Mouse (Mus musculus): ENCODE measurements around the gene Itpr2. TPM values are rescaled to one million over a fixed set of nuclear protein-coding genes. Genes with fewer than 3 reads are reported as not detected.

Itpr2 gene
- polyA plus RNA-seq, 1 experiment from 2014 or later = 3.3 TPM

- DNase-seq (ENCODE audit: low spot score) (no peak), ATAC-seq (replicated peaks; ENCODE audit: insufficient number of reproducible peaks, low FRiP score, low TSS enrichment, low read depth) (no peak)
- Histone ChIP-seq H3K4me2 (ENCODE audit: low read depth, low read length) (no peak overlapping the region), H3K9ac (replicated peaks; ENCODE audit: low read length) (no peak overlapping the region), H3K4me3 (ENCODE audit: low read depth, low read length) (no peak overlapping the region), H3K36me3 (replicated peaks; ENCODE audit: control insufficient read depth, insufficient read depth, low read depth, low read length) (no peaks in the 10 kb centered on the region), H3K9me3 (replicated peaks; ENCODE audit: control insufficient read depth, low read length) (no peaks in the 10 kb centered on the region), H3K27ac (replicated peaks; ENCODE audit: low read depth, low read length) (no peak overlapping the region), H3K27me3 (ENCODE audit: control insufficient read depth, insufficient read depth, low read length) (no peaks in the 10 kb centered on the region), H3K4me1 (ENCODE audit: control insufficient read depth, insufficient read depth, low read length) (no peaks in the 10 kb centered on the region)
- WGBS = 82% methylated on average over 4 of the region's 4 CpGs
Observed at GRCm38 (mm10) chr6:146140966-146141585, 360.9 kb downstream of the Itpr2 start.

GRCm38 (mm10) chr6:146140171-146140570 is 361.9 kb downstream of the Itpr2 start:
- Histone ChIP-seq H3K4me2 (ENCODE audit: low read depth, low read length) (no peak overlapping the region), H3K27ac (replicated peaks; ENCODE audit: low read depth, low read length) (no peak overlapping the region), H3K4me1 (ENCODE audit: control insufficient read depth, insufficient read depth, low read length) (no peaks in the 10 kb centered on the region), H3K9ac (replicated peaks; ENCODE audit: low read length) (no peak overlapping the region), H3K9me3 (replicated peaks; ENCODE audit: control insufficient read depth, low read length) (no peaks in the 10 kb centered on the region), H3K4me3 (ENCODE audit: low read depth, low read length) (no peak overlapping the region), H3K36me3 (replicated peaks; ENCODE audit: control insufficient read depth, insufficient read depth, low read depth, low read length) (no peaks in the 10 kb centered on the region), H3K27me3 (ENCODE audit: control insufficient read depth, insufficient read depth, low read length) (no peaks in the 10 kb centered on the region)
- 90% methylated on average over 6 of the region's 6 CpGs for WGBS
- ATAC-seq (replicated peaks; ENCODE audit: insufficient number of reproducible peaks, low FRiP score, low TSS enrichment, low read depth) (no peak), DNase-seq (ENCODE audit: low spot score) (no peak)

- WGBS = 50% methylated on average over 4 of the region's 4 CpGs
- H3K4me1 ChIP-seq (ENCODE audit: control insufficient read depth, insufficient read depth, low read length) = no peaks in the 10 kb centered on the region
- H3K4me3 ChIP-seq (ENCODE audit: low read depth, low read length) = no peak overlapping the region
- no peaks in the 10 kb centered on the region for H3K36me3 ChIP-seq (replicated peaks; ENCODE audit: control insufficient read depth, insufficient read depth, low read depth, low read length)
- no peaks in the 10 kb centered on the region for H3K9me3 ChIP-seq (replicated peaks; ENCODE audit: control insufficient read depth, low read length)
- ATAC-seq (replicated peaks; ENCODE audit: insufficient number of reproducible peaks, low FRiP score, low TSS enrichment, low read depth) = 0 out of 2 replicates have a peak, but pooled peaks have one; percentile 65
- DNase-seq (ENCODE audit: low spot score) = no peak
- H3K27me3 ChIP-seq (ENCODE audit: control insufficient read depth, insufficient read depth, low read length) = no peaks in the 10 kb centered on the region
- no peak overlapping the region for H3K4me2 ChIP-seq (ENCODE audit: low read depth, low read length)
- no peak overlapping the region; the same call in 1 of the 2 replicates for H3K9ac ChIP-seq (replicated peaks; ENCODE audit: low read length)
- H3K27ac ChIP-seq (replicated peaks; ENCODE audit: low read depth, low read length) = no peak overlapping the region
Observed at GRCm38 (mm10) chr6:146136646-146137045, 365.4 kb downstream of the Itpr2 start.

GRCm38 (mm10) chr6:146136244-146136643 is 365.8 kb downstream of the Itpr2 start:
- DNase-seq (ENCODE audit: low spot score) (no peak), ATAC-seq (replicated peaks; ENCODE audit: insufficient number of reproducible peaks, low FRiP score, low TSS enrichment, low read depth) (no peak)
- no peaks in the 10 kb centered on the region for H3K9me3 ChIP-seq (replicated peaks; ENCODE audit: control insufficient read depth, low read length)
- no peaks in the 10 kb centered on the region for H3K27me3 ChIP-seq (ENCODE audit: control insufficient read depth, insufficient read depth, low read length)
- 58% methylated on average over 7 of the region's 7 CpGs for WGBS
- H3K27ac ChIP-seq (replicated peaks; ENCODE audit: low read depth, low read length) = no peak overlapping the region
- no peak overlapping the region for H3K4me3 ChIP-seq (ENCODE audit: low read depth, low read length)
- H3K36me3 ChIP-seq (replicated peaks; ENCODE audit: control insufficient read depth, insufficient read depth, low read depth, low read length) = no peaks in the 10 kb centered on the region
- H3K9ac ChIP-seq (replicated peaks; ENCODE audit: low read length) = no peak overlapping the region
- no peaks in the 10 kb centered on the region for H3K4me1 ChIP-seq (ENCODE audit: control insufficient read depth, insufficient read depth, low read length)
- no peak overlapping the region for H3K4me2 ChIP-seq (ENCODE audit: low read depth, low read length)

- 77% methylated on average over 8 of the region's 8 CpGs for WGBS
- Histone ChIP-seq H3K4me3 (ENCODE audit: low read depth, low read length) (no peak overlapping the region), H3K27me3 (ENCODE audit: control insufficient read depth, insufficient read depth, low read length) (no peaks in the 10 kb centered on the region), H3K36me3 (replicated peaks; ENCODE audit: control insufficient read depth, insufficient read depth, low read depth, low read length) (no peaks in the 10 kb centered on the region), H3K9me3 (replicated peaks; ENCODE audit: control insufficient read depth, low read length) (no peaks in the 10 kb centered on the region), H3K4me2 (ENCODE audit: low read depth, low read length) (no peak overlapping the region), H3K9ac (replicated peaks; ENCODE audit: low read length) (no peak overlapping the region), H3K4me1 (ENCODE audit: control insufficient read depth, insufficient read depth, low read length) (no peaks in the 10 kb centered on the region), H3K27ac (replicated peaks; ENCODE audit: low read depth, low read length) (no peak overlapping the region)
- no peak for ATAC-seq (replicated peaks; ENCODE audit: insufficient number of reproducible peaks, low FRiP score, low TSS enrichment, low read depth)
- DNase-seq (ENCODE audit: low spot score) = no peak
Observed at GRCm38 (mm10) chr6:146135291-146135690, 366.7 kb downstream of the Itpr2 start.

GRCm38 (mm10) chr6:146133921-146134320 is 368.1 kb downstream of the Itpr2 start:
- H3K9me3 ChIP-seq (replicated peaks; ENCODE audit: control insufficient read depth, low read length) = no peaks in the 10 kb centered on the region
- H3K36me3 ChIP-seq (replicated peaks; ENCODE audit: control insufficient read depth, insufficient read depth, low read depth, low read length) = no peaks in the 10 kb centered on the region
- DNase-seq (ENCODE audit: low spot score) (no peak), ATAC-seq (replicated peaks; ENCODE audit: insufficient number of reproducible peaks, low FRiP score, low TSS enrichment, low read depth) (no peak)
- no peak overlapping the region for H3K27ac ChIP-seq (replicated peaks; ENCODE audit: low read depth, low read length)
- no peak overlapping the region for H3K4me2 ChIP-seq (ENCODE audit: low read depth, low read length)
- H3K4me1 ChIP-seq (ENCODE audit: control insufficient read depth, insufficient read depth, low read length) = no peaks in the 10 kb centered on the region
- H3K27me3 ChIP-seq (ENCODE audit: control insufficient read depth, insufficient read depth, low read length) = no peaks in the 10 kb centered on the region
- 73% methylated on average over 8 of the region's 8 CpGs for WGBS
- no peak overlapping the region for H3K4me3 ChIP-seq (ENCODE audit: low read depth, low read length)
- no peak overlapping the region for H3K9ac ChIP-seq (replicated peaks; ENCODE audit: low read length)

GRCm38 (mm10) chr6:146129066-146129465 is 373.0 kb downstream of the Itpr2 start:
- WGBS = 78% methylated on average over 7 of the region's 7 CpGs
- no peaks in the 10 kb centered on the region for H3K9me3 ChIP-seq (replicated peaks; ENCODE audit: control insufficient read depth, low read length)
- H3K36me3 ChIP-seq (replicated peaks; ENCODE audit: control insufficient read depth, insufficient read depth, low read depth, low read length) = no peaks in the 10 kb centered on the region
- H3K4me2 ChIP-seq (ENCODE audit: low read depth, low read length) = no peak overlapping the region
- DNase-seq (ENCODE audit: low spot score) (no peak), ATAC-seq (replicated peaks; ENCODE audit: insufficient number of reproducible peaks, low FRiP score, low TSS enrichment, low read depth) (no peak)
- H3K4me1 ChIP-seq (ENCODE audit: control insufficient read depth, insufficient read depth, low read length) = no peaks in the 10 kb centered on the region
- H3K27me3 ChIP-seq (ENCODE audit: control insufficient read depth, insufficient read depth, low read length) = no peaks in the 10 kb centered on the region
- no peak overlapping the region for H3K9ac ChIP-seq (replicated peaks; ENCODE audit: low read length)
- no peak overlapping the region for H3K4me3 ChIP-seq (ENCODE audit: low read depth, low read length)
- H3K27ac ChIP-seq (replicated peaks; ENCODE audit: low read depth, low read length) = no peak overlapping the region

- Histone ChIP-seq H3K9me3 (replicated peaks; ENCODE audit: control insufficient read depth, low read length) (no peaks in the 10 kb centered on the region), H3K36me3 (replicated peaks; ENCODE audit: control insufficient read depth, insufficient read depth, low read depth, low read length) (no peaks in the 10 kb centered on the region), H3K4me3 (ENCODE audit: low read depth, low read length) (no peak overlapping the region), H3K9ac (replicated peaks; ENCODE audit: low read length) (no peak overlapping the region), H3K4me2 (ENCODE audit: low read depth, low read length) (no peak overlapping the region), H3K4me1 (ENCODE audit: control insufficient read depth, insufficient read depth, low read length) (no peaks in the 10 kb centered on the region), H3K27ac (replicated peaks; ENCODE audit: low read depth, low read length) (no peak overlapping the region), H3K27me3 (ENCODE audit: control insufficient read depth, insufficient read depth, low read length) (no peaks in the 10 kb centered on the region)
- ATAC-seq (replicated peaks; ENCODE audit: insufficient number of reproducible peaks, low FRiP score, low TSS enrichment, low read depth) (no peak), DNase-seq (ENCODE audit: low spot score) (no peak)
- WGBS = 86% methylated on average over 12 of the region's 12 CpGs
Observed at GRCm38 (mm10) chr6:146126823-146127681, 375.0 kb downstream of the Itpr2 start.
